Mouse (Mus musculus) MEL (cell line): ENCODE measurements around the gene Mprip.

Source experiments
- CTCF ChIP-seq, 3 experiments: IDR thresholded peaks in 2 of 3; conservative IDR thresholded peaks in 1 of 3; 2 replicates each; pipeline ENCODE4 v1.5.1; 2011 to 2012; ENCODE audit warnings: low read length in 3 of 3, low read depth in 2 of 3, mild to moderate bottlenecking in 2 of 3, improper control_type of control experiment in 1 of 3, inconsistent platforms in 1 of 3, mixed read lengths in 1 of 3, moderate library complexity in 1 of 3; ENCODE audit not compliant: control insufficient read depth in 1 of 3, insufficient read depth in 1 of 3, poor library complexity in 1 of 3, severe bottlenecking in 1 of 3
- E2F4 ChIP-seq: IDR thresholded peaks from 2 replicates; pipeline ENCODE4 v1.6.1; 2011; ENCODE audit warnings: low read depth, low read length, improper control_type of control experiment, borderline replicate concordance
- KAT2A ChIP-seq: conservative IDR thresholded peaks from 2 replicates; pipeline ENCODE4 v1.6.1; 2012; ENCODE audit warnings: low read depth, low read length, improper control_type of control experiment, inconsistent platforms
- POLR2A ChIP-seq, 2 experiments: IDR thresholded peaks; 2 replicates each; pipeline ENCODE4 v1.6.1; 2011 to 2012; ENCODE audit warnings: low read length in 2 of 2, mild to moderate bottlenecking in 2 of 2, control low read depth in 1 of 2, improper control_type of control experiment in 1 of 2, low read depth in 1 of 2, moderate library complexity in 1 of 2; ENCODE audit not compliant: control insufficient read depth in 1 of 2, insufficient read depth in 1 of 2, poor library complexity in 1 of 2
- RAD21 ChIP-seq: IDR thresholded peaks from 2 replicates; pipeline ENCODE4 v1.6.1; 2011; ENCODE audit warnings: mild to moderate bottlenecking, low read depth, low read length, improper control_type of control experiment
- UBTF ChIP-seq: IDR thresholded peaks from 2 replicates; pipeline ENCODE4 v1.6.1; 2012; ENCODE audit warnings: low read depth, mild to moderate bottlenecking, inconsistent platforms, low read length, improper control_type of control experiment, moderate library complexity, borderline replicate concordance; ENCODE audit not compliant: insufficient read depth

- no peak for TF ChIP-seq E2F4
- TF ChIP-seq KAT2A: no peak
- no peak for TF ChIP-seq RAD21
- no peak for TF ChIP-seq UBTF
- TF ChIP-seq CTCF (IDR thresholded peaks at IDR 0.05 in 2 of 3, conservative IDR thresholded peaks at IDR 0.05 in 1 of 3; ENCODE audit: control insufficient read depth in 1 of 3, insufficient read depth in 1 of 3, low read depth in 2 of 3, low read length in 3 of 3, poor library complexity in 1 of 3, severe bottlenecking in 1 of 3): no peak
- TF ChIP-seq POLR2A (IDR thresholded peaks at IDR 0.05; ENCODE audit: control insufficient read depth in 1 of 2, insufficient read depth in 1 of 2, low read depth in 1 of 2, low read length in 2 of 2, poor library complexity in 1 of 2): no peak
Observed at GRCm38 (mm10) chr11:59662877-59663775, 2.0 kb downstream of the Mprip start.
